Mouse (Mus musculus) kidney, embryonic 14.5 days (tissue): ENCODE results near the gene Wnt5b. TPM values are rescaled to one million over a fixed set of nuclear protein-coding genes. Genes with fewer than 3 reads are reported as not detected.

Experiments used
- ATAC-seq: fragments of 200-750 bp; cut with Nextera tagmentation; 2 replicates; pipeline ENCODE4 v1.8.0; 2017; ENCODE audit warnings: moderate number of reproducible peaks, mild to moderate bottlenecking, moderate TSS enrichment, moderate library complexity; ENCODE audit not compliant: low FRiP score, low TSS enrichment
- H3K27ac ChIP-seq: fragments of 300-500 bp; sonication (generic); 2 replicates; pipeline ENCODE4 v1.5.1; 2014; ENCODE audit warnings: low read depth, mild to moderate bottlenecking, low read length, moderate library complexity, mixed read lengths
- H3K27me3 ChIP-seq: fragments of 300-500 bp; sonication (generic); 2 replicates; pipeline ENCODE4 v1.6.1; 2014; ENCODE audit warnings: mild to moderate bottlenecking, low read length; ENCODE audit not compliant: control insufficient read depth, insufficient read depth
- H3K36me3 ChIP-seq: fragments of 300-500 bp; sonication (generic); 2 replicates; pipeline ENCODE4 v1.6.1; 2014; ENCODE audit warnings: low read length, mixed read lengths; ENCODE audit not compliant: control insufficient read depth, insufficient read depth
- H3K4me1 ChIP-seq: fragments of 300-500 bp; sonication (generic); 2 replicates; pipeline ENCODE4 v1.6.1; 2014; ENCODE audit warnings: low read length, mixed read lengths; ENCODE audit not compliant: control insufficient read depth, insufficient read depth
- H3K4me2 ChIP-seq: fragments of 300-500 bp; sonication (generic); replicated peaks from 2 replicates; pipeline ENCODE4 v1.6.1; 2014; ENCODE audit warnings: low read depth, mild to moderate bottlenecking, low read length
- H3K4me3 ChIP-seq: fragments of 300-500 bp; sonication (generic); 2 replicates; pipeline ENCODE4 v1.5.1; 2014; ENCODE audit warnings: mild to moderate bottlenecking, low read length
- H3K9ac ChIP-seq: fragments of 300-500 bp; sonication (generic); 2 replicates; pipeline ENCODE4 v1.6.1; 2014; ENCODE audit warnings: low read depth, mild to moderate bottlenecking, low read length, moderate library complexity
- H3K9me3 ChIP-seq: fragments of 300-500 bp; sonication (generic); 2 replicates; pipeline ENCODE4 v1.6.1; 2016; ENCODE audit warnings: low read length; ENCODE audit not compliant: control insufficient read depth
- WGBS: fragments of 180-500 bp; shearing (Covaris S2); extraction: QIAGEN DNeasy Blood & Tissue Kit; methylation state at CpG from one replicate; pipeline ENCODE4 v1.1.7; 2014; 5-methylcytosine and 5-hydroxymethylcytosine counted together
- polyA plus RNA-seq: library from polyadenylated mRNA; unstranded; fragments of >200 nt; fragmentation: Nextera tagmentation; extraction: Ambion mirVana; gene quantifications from 2 replicates; pipeline ENCODE4 v1.2.1, GENCODE M21; 2014

The Wnt5b gene
- polyA plus RNA-seq, 1 experiment from 2014 or later: 10.9 TPM

DNA sequence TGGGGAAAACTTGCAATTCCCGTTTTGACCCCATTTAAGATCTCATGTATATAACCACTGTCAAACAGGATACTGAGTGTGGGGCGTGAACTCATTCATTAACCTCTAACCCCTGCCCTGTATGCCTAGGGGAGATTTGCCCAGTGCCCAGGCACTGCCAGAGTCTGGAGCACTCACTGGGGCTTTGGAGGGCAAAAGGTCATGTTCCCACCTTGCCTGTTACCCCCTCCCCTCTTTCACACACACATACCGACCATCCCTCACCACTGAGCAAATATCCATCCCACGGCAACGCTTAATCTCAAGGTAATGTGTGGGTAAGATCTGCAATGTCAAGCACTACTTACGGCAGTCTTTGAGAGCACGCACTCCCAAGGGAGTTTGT is 51.5 kb downstream of the Wnt5b start:
- 46% methylated on average over 7 of the region's 7 CpGs for WGBS
- Histone ChIP-seq H3K9me3 (no peaks in the 10 kb centered on the region), H3K4me2 (no peak overlapping the region), H3K9ac (no peak overlapping the region), H3K36me3 (no peaks in the 10 kb centered on the region), H3K27me3 (no peaks in the 10 kb centered on the region), H3K27ac (no peak overlapping the region), H3K4me3 (no peak overlapping the region), H3K4me1 (peaks cover 3% of the 10 kb centered on the region; the same call in 1 of the 2 replicates)
- no peak for ATAC-seq

DNA sequence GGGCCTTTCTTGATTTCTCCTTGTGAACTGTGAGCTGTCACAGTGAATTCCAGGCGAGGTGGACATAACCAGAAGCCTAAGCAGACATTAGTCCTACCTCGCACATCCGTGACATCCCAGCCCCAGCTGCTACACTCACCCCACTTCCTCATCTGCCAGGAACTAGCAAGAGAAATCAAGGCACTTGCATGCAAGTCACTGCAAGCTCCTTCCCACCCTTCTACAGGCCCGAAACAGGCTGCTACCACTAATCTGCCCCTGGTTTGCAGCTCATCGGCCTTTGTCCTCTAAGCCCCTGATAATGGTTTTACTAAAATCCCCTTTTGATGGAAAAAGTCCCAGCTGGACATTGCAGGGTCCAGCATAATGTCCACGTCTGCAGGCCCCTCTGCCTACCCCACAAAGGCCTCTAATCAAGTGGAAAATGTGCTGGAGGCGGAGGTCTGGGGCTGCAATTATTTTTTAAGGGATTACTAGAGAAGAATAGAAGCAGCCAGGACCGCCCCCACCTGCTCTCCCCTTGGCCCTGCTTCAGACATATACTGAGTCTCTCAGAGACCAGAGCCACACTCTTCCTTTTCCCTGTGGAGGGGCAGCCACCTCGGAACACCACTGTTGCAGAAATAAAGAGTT is 52.0 kb downstream of the Wnt5b start:
- Histone ChIP-seq H3K4me3 (no peak overlapping the region), H3K9me3 (no peaks in the 10 kb centered on the region), H3K27me3 (no peaks in the 10 kb centered on the region), H3K9ac (no peak overlapping the region), H3K4me1 (peaks cover 3% of the 10 kb centered on the region; the same call in 1 of the 2 replicates), H3K4me2 (no peak overlapping the region), H3K36me3 (no peaks in the 10 kb centered on the region), H3K27ac (no peak overlapping the region)
- 72% methylated on average over 9 of the region's 9 CpGs for WGBS
- no peak for ATAC-seq

DNA sequence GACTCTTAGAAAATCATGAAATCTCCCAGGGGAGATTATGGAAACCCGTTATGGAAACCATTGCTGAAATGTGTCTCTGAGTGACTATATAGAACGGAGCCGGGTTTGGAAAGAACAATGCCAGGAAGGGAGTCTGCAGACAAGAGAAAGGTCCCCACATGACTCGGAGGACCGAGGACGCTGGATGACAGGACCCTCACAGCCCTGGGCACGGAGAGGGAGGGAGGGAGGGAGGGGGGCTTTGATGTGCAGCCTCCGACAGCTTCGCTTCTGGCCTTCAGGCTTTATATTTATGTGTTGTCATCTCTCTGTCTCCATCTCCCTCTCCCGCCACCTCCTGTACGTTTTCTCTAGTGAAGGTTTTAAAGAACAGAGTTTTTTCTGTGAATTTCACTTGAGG is 53.1 kb downstream of the Wnt5b start:
- no peak overlapping the region for H3K4me3 ChIP-seq
- no peaks in the 10 kb centered on the region for H3K27me3 ChIP-seq
- 44% methylated on average over 11 of the region's 11 CpGs for WGBS
- H3K9ac ChIP-seq: peak overlapping the region; percentile 14; the same call in 1 of the 2 replicates
- no peak overlapping the region for H3K27ac ChIP-seq
- H3K9me3 ChIP-seq: no peaks in the 10 kb centered on the region
- ATAC-seq: no peak
- H3K4me2 ChIP-seq: no peak overlapping the region
- H3K36me3 ChIP-seq: no peaks in the 10 kb centered on the region
- H3K4me1 ChIP-seq: peaks cover 3% of the 10 kb centered on the region; the same call in 1 of the 2 replicates

DNA sequence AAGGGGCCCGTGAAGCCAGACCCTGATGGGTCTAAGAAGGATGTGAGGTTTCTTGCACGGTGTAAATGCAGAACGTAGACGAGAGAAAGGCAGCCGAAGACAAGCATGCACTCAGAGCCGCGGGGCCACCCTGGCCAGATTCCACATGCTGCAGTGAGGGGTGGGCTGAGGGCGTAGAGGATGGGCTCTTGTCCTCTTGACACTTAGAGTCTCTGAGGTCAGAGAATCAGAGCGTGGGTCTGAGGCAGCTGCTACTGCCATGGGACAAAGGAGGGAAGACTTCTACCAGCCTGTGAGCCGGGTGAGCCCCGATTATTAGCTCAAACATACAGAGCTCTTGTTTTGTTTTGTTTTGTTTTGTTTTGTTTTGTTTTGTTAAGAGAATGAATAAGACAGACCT is 53.6 kb downstream of the Wnt5b start:
- ATAC-seq: no peak
- Histone ChIP-seq H3K9ac (no peak overlapping the region), H3K9me3 (no peaks in the 10 kb centered on the region), H3K36me3 (no peaks in the 10 kb centered on the region), H3K4me1 (peaks cover 6% of the 10 kb centered on the region; the same call in 1 of the 2 replicates), H3K4me3 (no peak overlapping the region), H3K27ac (no peak overlapping the region), H3K27me3 (no peaks in the 10 kb centered on the region), H3K4me2 (no peak overlapping the region)
- 39% methylated on average over 11 of the region's 11 CpGs for WGBS

DNA sequence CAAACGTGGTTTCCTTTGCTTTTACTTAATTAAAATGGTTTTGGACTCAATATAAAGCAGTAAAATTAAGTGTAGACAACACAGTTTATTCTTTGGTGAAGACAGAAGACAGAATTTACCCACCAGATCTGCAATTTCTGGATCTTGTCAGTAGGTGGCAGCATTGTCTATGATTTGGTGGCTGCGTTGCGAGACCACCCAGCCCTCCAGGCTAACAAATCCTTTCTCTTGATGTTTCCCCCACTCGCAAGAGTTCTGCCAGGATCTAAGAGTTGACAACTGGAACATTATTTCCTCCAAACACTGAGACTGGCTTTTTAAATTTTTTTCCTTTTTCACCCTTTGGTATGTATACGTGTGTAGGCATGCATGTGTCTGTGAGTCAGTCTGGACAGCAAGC is 54.4 kb downstream of the Wnt5b start:
- Histone ChIP-seq H3K36me3 (no peaks in the 10 kb centered on the region), H3K9me3 (no peaks in the 10 kb centered on the region), H3K9ac (no peak overlapping the region), H3K27ac (no peak overlapping the region), H3K27me3 (no peaks in the 10 kb centered on the region), H3K4me1 (peaks cover 13% of the 10 kb centered on the region; the same call in 1 of the 2 replicates), H3K4me2 (no peak overlapping the region), H3K4me3 (no peak overlapping the region)
- 10% methylated on average over 5 of the region's 5 CpGs for WGBS
- 0 out of 2 replicates have a peak, but pooled peaks have one; percentile 13 for ATAC-seq

DNA sequence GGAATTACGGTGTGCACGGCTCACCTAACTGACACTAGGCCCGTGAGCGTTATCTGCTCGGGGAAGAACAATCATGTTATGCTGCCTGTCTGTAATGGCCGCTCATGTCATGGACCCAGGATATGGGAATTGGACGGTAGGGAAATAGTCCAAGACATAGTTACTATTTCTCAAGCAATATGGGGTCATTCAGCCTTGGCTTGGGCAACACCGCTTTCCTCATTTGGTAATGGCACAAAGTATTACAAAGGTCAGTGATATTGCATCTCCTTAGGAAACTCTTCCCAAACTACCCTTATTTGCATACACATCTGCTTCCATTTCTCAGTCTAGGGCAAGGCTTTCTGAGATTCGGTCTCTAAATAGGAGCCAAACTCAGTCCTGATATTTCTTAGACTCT is 56.5 kb downstream of the Wnt5b start:
- 89% methylated on average over 9 of the region's 9 CpGs for WGBS
- Histone ChIP-seq H3K4me1 (peaks cover 28% of the 10 kb centered on the region), H3K9me3 (no peaks in the 10 kb centered on the region), H3K9ac (no peak overlapping the region), H3K36me3 (peaks cover 8% of the 10 kb centered on the region; the same call in 1 of the 2 replicates), H3K27ac (no peak overlapping the region), H3K4me3 (no peak overlapping the region), H3K4me2 (no peak overlapping the region), H3K27me3 (no peaks in the 10 kb centered on the region)
- ATAC-seq: no peak

DNA sequence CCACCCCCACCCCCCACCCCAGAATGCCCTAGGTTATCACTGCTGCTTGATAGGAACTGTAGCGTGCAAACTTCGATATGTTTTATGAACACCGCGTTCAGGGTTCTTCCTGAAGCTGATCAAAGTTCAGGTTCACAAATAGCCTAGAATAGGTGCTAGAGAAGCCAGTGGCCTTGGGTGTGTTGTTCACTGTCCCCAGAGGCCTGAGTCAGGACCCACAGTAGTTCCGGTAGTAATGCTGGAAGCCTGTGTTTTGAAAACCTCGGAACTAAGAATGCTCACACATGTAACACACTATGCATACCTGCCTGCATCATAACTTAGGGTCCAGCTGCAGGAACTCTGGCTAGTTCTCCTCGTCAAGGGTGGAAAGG is 57.1 kb downstream of the Wnt5b start:
- Histone ChIP-seq H3K4me3 (no peak overlapping the region), H3K4me1 (peaks cover 32% of the 10 kb centered on the region), H3K9ac (no peak overlapping the region), H3K36me3 (peaks cover 8% of the 10 kb centered on the region; the same call in 1 of the 2 replicates), H3K27me3 (no peaks in the 10 kb centered on the region), H3K9me3 (no peaks in the 10 kb centered on the region), H3K4me2 (no peak overlapping the region), H3K27ac (no peak overlapping the region)
- 83% methylated on average over 7 of the region's 7 CpGs for WGBS
- no peak for ATAC-seq

DNA sequence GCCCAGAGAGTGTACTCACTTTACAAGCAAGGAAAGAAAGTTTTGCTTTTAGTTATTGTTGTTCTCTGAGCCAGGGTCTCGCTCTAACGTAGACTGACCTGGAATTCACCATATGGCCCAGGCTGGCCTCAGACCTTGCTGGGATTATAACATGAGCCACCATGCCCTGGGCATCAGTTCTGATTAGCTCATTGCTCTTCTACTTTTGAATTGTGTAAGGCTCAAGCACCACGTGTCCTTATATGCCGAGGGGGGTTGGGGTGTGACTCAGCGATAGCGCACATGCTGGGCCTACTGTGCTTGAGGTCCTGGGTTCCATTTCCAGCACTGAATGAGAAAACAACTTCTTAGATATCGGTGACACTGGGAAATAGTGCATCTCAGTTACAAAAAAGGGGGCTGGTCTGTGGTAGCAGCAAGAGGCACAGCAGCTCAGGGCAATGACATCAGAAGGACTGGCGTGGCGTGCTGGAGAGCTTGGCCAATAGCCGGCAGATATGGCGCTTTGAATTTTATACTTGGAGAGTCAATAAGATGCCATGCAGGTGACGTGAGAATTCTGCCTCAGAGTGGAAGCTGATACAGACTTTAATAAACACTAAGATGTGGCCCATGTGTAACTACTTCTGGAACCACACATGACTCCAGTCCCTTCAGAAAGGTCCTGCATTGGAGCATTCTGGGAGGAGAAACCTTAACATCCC is 57.6 kb downstream of the Wnt5b start:
- peaks cover 8% of the 10 kb centered on the region; the same call in 1 of the 2 replicates for H3K36me3 ChIP-seq
- no peaks in the 10 kb centered on the region for H3K27me3 ChIP-seq
- no peak for ATAC-seq
- H3K9me3 ChIP-seq: no peaks in the 10 kb centered on the region
- peaks cover 32% of the 10 kb centered on the region for H3K4me1 ChIP-seq
- WGBS: 87% methylated on average over 12 of the region's 12 CpGs
- H3K4me2 ChIP-seq: no peak overlapping the region
- no peak overlapping the region for H3K9ac ChIP-seq
- no peak overlapping the region for H3K27ac ChIP-seq
- H3K4me3 ChIP-seq: no peak overlapping the region

DNA sequence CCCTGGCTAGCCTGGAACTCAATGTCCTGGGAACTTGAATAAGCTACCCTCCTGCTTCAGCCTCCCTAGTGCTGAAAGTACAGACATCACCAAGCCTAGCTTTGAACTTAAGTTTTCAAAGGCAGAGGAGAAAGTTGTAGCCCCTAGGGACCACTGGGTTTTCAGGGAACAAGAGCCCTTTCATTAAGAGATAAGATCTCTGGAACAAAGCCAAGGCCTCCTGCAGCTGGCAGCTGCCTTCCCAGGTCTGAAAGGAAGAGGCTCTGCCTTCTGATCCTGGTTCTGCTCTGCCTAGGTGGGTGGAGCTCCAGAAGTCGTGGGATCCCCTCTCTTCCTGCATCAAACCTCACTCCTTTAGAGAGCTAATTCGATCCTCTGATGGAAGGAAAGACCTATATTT is 58.7 kb downstream of the Wnt5b start:
- Histone ChIP-seq H3K4me2 (no peak overlapping the region), H3K4me3 (no peak overlapping the region), H3K27me3 (no peaks in the 10 kb centered on the region), H3K4me1 (peaks cover 29% of the 10 kb centered on the region), H3K27ac (no peak overlapping the region), H3K9ac (no peak overlapping the region), H3K36me3 (peaks cover 13% of the 10 kb centered on the region; the same call in 1 of the 2 replicates), H3K9me3 (no peaks in the 10 kb centered on the region)
- ATAC-seq: no peak
- 9% methylated on average over 2 of the region's 2 CpGs for WGBS
